Mouse (Mus musculus) liver, embryonic 15.5 days (tissue): ENCODE data around the gene Mpped2. TPM values are rescaled to one million over a fixed set of nuclear protein-coding genes. Genes with fewer than 3 reads are reported as not detected.

Experiments used
- ATAC-seq: fragments of 200-750 bp; cut with Nextera tagmentation; 2 replicates; pipeline ENCODE4 v1.8.0; 2017; ENCODE audit warnings: moderate number of reproducible peaks, mild to moderate bottlenecking, moderate library complexity; ENCODE audit not compliant: insufficient read depth
- H3K27ac ChIP-seq: fragments of 300-500 bp; sonication (generic); replicated peaks from 2 replicates; pipeline ENCODE4 v1.5.1; 2015; ENCODE audit warnings: mild to moderate bottlenecking, inconsistent platforms
- H3K27me3 ChIP-seq: fragments of 300-500 bp; sonication (generic); 2 replicates; pipeline ENCODE4 v1.6.1; 2015; ENCODE audit warnings: mild to moderate bottlenecking, inconsistent platforms
- H3K36me3 ChIP-seq: fragments of 300-500 bp; sonication (generic); replicated peaks from 2 replicates; pipeline ENCODE4 v1.6.1; 2015; ENCODE audit warnings: moderate library complexity, mild to moderate bottlenecking, inconsistent platforms
- H3K4me1 ChIP-seq: fragments of 300-500 bp; sonication (generic); replicated peaks from 2 replicates; pipeline ENCODE4 v1.6.1; 2015; ENCODE audit warnings: inconsistent platforms
- H3K4me2 ChIP-seq: fragments of 300-500 bp; sonication (generic); 2 replicates; pipeline ENCODE4 v1.6.1; 2015; ENCODE audit warnings: moderate library complexity, mild to moderate bottlenecking, inconsistent platforms
- H3K4me3 ChIP-seq: fragments of 300-500 bp; sonication (generic); replicated peaks from 2 replicates; pipeline ENCODE4 v1.5.1; 2015; ENCODE audit warnings: mild to moderate bottlenecking, inconsistent platforms
- H3K9ac ChIP-seq: fragments of 300-500 bp; sonication (generic); 2 replicates; pipeline ENCODE4 v1.6.1; 2015; ENCODE audit warnings: moderate library complexity, mild to moderate bottlenecking, inconsistent platforms
- H3K9me3 ChIP-seq: fragments of 300-500 bp; sonication (generic); replicated peaks from 2 replicates; pipeline ENCODE4 v1.6.1; 2016; ENCODE audit warnings: inconsistent platforms
- WGBS: fragments of 180-500 bp; shearing (Covaris S2); methylation state at CpG from one replicate; pipeline ENCODE4 v1.1.7; 2015; ENCODE audit warnings: mixed read lengths; ENCODE audit not compliant: insufficient replicate concordance; 5-methylcytosine and 5-hydroxymethylcytosine counted together
- polyA plus RNA-seq: library from polyadenylated mRNA; unstranded; fragments of >200 nt; fragmentation: Nextera tagmentation; extraction: Ambion mirVana; gene quantifications from 2 replicates; pipeline ENCODE4 v1.2.1, GENCODE M21; 2015

The Mpped2 gene
- 2.1 and 2.9 TPM in 2 replicates for polyA plus RNA-seq

DNA sequence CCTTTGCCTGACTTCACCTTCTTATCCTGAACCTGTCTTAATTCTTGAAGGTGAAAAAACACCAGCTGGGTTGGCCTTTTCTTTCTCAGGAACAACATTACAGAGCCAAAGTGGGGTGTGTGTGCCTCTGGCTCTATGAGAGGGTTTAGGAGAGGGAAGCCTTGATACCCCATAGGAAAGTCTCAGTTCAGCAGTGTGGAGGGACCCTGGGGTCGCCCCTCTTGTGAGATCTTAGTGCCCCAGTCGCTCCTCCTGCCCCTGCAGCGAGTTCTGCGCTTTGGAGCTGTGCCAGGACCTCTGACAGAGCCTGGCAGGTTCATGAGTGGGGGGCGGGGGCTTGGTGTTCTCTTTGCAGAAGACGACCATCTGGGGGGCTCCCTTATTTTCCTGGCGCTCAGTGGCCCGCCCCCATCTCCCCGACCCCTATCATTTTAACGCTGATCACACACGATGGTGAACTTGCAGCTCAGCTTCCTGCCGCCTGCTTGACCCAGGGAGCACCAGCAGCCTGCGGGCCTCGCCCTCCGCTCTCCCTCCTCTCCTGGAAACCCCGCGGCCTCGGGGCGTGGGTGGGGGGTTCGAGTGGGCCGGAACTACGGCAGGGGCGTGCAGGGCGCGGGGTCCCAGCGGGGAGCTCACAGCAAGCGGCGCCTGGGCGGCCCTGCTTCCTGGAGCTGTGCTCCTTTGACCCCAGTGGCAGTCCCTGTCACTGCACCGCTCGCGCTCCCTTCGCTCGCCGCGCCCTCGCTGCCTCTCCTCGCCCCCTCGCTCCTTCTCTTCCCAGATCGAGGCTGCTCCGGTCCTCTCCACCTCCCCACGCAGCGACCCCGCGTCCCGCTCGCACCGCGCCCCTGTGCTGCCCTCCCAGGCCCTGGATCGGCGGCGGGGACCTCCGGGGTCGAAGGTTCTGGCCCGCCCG, at the start of gene Mpped2:
Mpped2 (plus strand) TSS at position 487 of the 919 bp plus-strand sequence.
- peaks cover 70% of the 10 kb centered on the region for H3K27me3 ChIP-seq
- H3K27ac ChIP-seq, result no peak within 1 kb of the TSS
- H3K9ac ChIP-seq, result peak within 1 kb of the TSS; percentile 39; the same call in 1 of the 2 replicates
- peak within 1 kb of the TSS; percentile 81 for H3K4me2 ChIP-seq
- ATAC-seq, result peak; percentile 60
- H3K4me1 ChIP-seq, result peaks cover 15% of the 10 kb centered on the region; the same call in 1 of the 2 replicates
- WGBS, result under 1% methylated on average over 55 of the region's 56 CpGs
- no peaks in the 10 kb centered on the region for H3K9me3 ChIP-seq
- peak within 1 kb of the TSS; percentile 59 for H3K4me3 ChIP-seq
- no peaks in the 10 kb centered on the region for H3K36me3 ChIP-seq

DNA sequence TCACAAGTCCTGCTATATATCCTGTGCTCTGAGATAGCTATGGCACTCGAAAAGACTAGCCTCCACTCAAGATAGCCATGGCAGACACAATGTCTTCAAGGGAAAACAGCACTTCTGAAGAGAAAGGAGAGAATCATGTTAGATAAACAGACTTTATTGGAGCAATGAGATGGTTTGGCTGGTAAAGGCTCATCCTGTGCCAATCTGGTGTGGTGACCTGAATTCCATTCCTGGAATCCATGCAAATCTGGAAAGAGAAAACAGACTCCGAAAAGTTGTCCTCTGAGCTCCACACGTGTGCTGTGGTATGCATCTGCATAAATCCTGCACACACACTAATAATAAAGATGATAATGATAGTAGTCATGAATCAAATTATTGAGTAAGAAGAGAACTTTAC, 48.3 kb upstream of the Mpped2 start:
- Histone ChIP-seq H3K4me1 (no peaks in the 10 kb centered on the region), H3K27ac (no peak overlapping the region), H3K9me3 (no peaks in the 10 kb centered on the region), H3K36me3 (no peaks in the 10 kb centered on the region), H3K27me3 (no peaks in the 10 kb centered on the region), H3K4me3 (no peak overlapping the region), H3K9ac (no peak overlapping the region), H3K4me2 (no peak overlapping the region)
- WGBS, result 55% methylated on average over 3 of the region's 3 CpGs
- ATAC-seq, result no peak

DNA sequence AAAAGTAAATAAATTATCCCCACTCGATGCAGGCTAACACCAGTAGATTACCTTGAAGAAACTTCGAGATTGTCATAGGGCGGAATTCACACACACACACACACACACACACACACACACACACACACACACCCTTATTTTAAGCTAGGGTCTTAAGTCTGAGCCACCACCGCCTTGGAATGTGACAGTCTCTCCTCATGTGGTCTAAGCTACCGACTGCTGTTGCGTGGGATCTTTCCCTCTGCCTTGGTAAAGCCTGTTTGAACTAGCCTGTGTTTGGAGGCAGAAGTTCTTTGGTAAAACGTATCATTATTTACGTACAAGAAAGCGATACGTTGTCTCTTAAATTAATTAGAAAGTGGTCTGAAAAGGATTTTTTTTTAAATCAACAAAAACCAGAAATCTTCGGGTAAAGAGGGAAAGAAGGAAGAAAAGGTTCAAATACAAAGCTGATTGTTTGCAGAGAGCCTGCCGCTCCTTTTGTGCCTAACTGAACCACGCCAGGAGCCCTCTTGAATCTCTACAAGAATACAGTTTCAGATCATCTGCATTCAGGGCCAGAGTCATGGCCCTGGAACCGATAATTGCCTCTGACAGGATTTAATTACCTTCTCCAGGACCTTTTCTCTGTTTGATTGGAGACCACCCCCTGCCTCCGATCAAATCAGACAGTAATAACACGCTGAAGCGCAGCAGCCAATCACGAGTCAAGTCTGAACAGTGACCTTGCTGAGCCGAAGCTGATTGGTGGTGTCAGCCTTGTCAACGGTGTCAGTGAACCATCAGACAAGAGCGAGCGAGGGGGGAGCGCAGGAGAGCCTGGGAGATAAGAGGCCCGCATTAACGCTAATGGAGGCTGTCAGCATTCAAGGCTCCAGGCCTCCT, 43.1 kb upstream of the Mpped2 start:
- peak overlapping the region; percentile 74 for H3K4me2 ChIP-seq
- no peak overlapping the region for H3K27ac ChIP-seq
- WGBS, result 5% methylated on average over 25 of the region's 25 CpGs
- H3K9me3 ChIP-seq, result no peaks in the 10 kb centered on the region
- no peaks in the 10 kb centered on the region for H3K4me1 ChIP-seq
- peak; percentile 96 for ATAC-seq
- H3K27me3 ChIP-seq, result no peaks in the 10 kb centered on the region
- no peaks in the 10 kb centered on the region for H3K36me3 ChIP-seq
- H3K9ac ChIP-seq, result peak overlapping the region; percentile 11; the same call in 1 of the 2 replicates
- peak overlapping the region; percentile 54 for H3K4me3 ChIP-seq

DNA sequence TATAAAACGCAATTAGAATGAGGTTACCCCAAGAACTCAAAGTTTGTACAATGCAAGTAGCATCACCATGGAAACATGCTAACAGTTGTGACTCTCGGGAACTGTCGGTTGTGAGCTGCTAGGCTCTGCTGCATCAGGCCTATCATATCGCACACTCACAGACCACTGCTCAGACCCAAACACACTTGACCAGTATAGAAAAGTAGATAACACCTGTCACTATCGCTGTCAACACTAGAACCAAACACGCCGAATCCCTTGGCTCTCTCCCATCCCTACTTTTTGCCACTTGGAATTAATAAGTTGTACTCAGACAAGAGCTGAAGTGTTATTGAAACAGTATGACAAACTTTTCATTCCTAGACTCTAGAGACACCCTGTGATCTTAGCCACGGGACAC, 40.9 kb upstream of the Mpped2 start:
- Histone ChIP-seq H3K36me3 (no peaks in the 10 kb centered on the region), H3K9me3 (no peaks in the 10 kb centered on the region), H3K4me2 (no peak overlapping the region), H3K9ac (no peak overlapping the region), H3K4me1 (no peaks in the 10 kb centered on the region), H3K27me3 (no peaks in the 10 kb centered on the region), H3K27ac (no peak overlapping the region), H3K4me3 (no peak overlapping the region)
- WGBS, result 60% methylated on average over 8 of the region's 8 CpGs
- ATAC-seq, result no peak

DNA sequence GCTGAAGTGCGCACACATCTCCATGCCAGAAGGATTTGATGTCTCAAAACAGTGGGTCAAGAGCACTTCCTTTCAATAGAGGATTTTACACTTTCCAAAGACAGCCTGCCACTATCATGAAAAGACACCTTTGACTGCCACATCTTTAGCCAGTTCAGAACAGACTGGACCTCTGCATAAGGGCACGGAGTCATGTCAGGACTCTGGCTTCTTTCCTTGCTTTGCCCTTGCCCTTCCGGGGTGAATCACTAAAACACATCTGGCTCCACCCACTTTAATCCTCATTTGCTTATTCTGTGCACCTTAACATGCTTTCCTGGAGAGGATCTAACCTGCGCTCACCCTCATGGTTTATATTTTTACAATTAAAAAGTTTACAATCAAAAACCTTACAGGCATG, 40.3 kb upstream of the Mpped2 start:
- Histone ChIP-seq H3K4me2 (no peak overlapping the region), H3K9ac (no peak overlapping the region), H3K27ac (no peak overlapping the region), H3K36me3 (no peaks in the 10 kb centered on the region), H3K4me1 (no peaks in the 10 kb centered on the region), H3K9me3 (no peaks in the 10 kb centered on the region), H3K4me3 (no peak overlapping the region), H3K27me3 (no peaks in the 10 kb centered on the region)
- no peak for ATAC-seq
- WGBS, result 70% methylated on average over 4 of the region's 4 CpGs

DNA sequence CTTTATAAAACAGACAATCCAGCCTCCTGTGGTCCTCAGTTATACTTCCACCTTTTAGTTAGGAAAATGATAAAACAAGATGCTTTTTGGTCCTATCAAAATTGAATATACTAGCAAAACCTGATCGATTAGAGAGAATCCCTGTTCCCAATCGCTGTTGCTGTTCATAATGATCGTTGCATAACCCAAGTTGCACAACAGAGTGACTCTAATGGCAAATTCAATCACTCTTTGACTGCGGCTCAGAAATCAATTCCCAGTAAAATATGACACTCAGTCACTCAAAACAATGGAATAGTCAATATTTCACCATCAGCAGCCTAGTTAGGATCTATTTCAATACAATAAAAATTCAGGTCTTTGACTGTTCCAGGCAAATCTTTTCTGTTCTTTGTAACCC, 39.8 kb upstream of the Mpped2 start:
- 71% methylated on average over 4 of the region's 4 CpGs for WGBS
- Histone ChIP-seq H3K9ac (no peak overlapping the region), H3K4me2 (no peak overlapping the region), H3K9me3 (no peaks in the 10 kb centered on the region), H3K36me3 (no peaks in the 10 kb centered on the region), H3K27me3 (no peaks in the 10 kb centered on the region), H3K4me1 (no peaks in the 10 kb centered on the region), H3K27ac (no peak overlapping the region), H3K4me3 (no peak overlapping the region)
- ATAC-seq, result no peak

DNA sequence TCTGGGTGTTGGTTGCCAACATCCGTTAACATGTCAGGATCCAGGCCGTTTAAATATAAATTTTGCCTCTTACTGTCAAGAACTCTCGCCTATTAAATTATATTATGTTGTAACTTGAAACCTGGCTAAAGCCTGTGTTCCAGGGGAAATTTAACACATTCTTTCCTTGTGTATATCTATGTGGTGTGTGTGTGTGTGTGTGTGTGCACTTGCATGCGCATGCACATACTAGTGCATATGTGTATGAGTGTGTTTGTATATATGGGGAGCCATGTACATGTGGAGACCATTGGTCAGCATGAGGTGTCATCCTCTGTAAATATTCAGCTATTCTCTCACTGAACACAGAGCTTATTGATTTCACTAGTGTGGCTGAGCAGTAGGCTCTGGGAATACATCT, 37.8 kb upstream of the Mpped2 start:
- no peak overlapping the region for H3K9ac ChIP-seq
- no peak overlapping the region for H3K4me2 ChIP-seq
- no peak overlapping the region for H3K27ac ChIP-seq
- H3K9me3 ChIP-seq, result no peaks in the 10 kb centered on the region
- ATAC-seq, result no peak
- H3K4me1 ChIP-seq, result no peaks in the 10 kb centered on the region
- WGBS, result 68% methylated on average over 4 of the region's 4 CpGs
- no peak overlapping the region for H3K4me3 ChIP-seq
- no peaks in the 10 kb centered on the region for H3K36me3 ChIP-seq
- H3K27me3 ChIP-seq, result no peaks in the 10 kb centered on the region

DNA sequence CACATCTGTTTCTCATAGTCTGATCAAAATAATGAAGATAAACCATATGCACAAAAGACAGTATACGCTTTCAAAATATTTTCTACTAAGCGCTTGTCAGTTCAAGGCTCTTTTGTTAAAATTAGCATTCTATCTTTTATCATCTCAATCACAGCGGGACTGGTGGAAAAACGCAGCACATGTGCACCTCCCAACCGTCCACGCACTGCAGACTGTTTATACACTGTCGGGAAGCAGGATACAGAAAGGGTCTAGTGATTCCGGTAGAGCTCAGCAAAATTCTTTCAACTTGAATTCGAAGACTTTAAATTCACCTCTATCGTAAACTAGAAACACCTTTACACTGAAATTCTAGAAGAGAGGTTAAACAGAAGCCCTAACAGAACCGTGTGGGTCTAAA, 27.8 kb upstream of the Mpped2 start:
- Histone ChIP-seq H3K27me3 (no peaks in the 10 kb centered on the region), H3K27ac (no peak overlapping the region), H3K4me1 (no peaks in the 10 kb centered on the region), H3K4me3 (no peak overlapping the region), H3K36me3 (no peaks in the 10 kb centered on the region), H3K9ac (no peak overlapping the region), H3K4me2 (no peak overlapping the region), H3K9me3 (no peaks in the 10 kb centered on the region)
- no peak for ATAC-seq
- WGBS, result 60% methylated on average over 11 of the region's 11 CpGs

DNA sequence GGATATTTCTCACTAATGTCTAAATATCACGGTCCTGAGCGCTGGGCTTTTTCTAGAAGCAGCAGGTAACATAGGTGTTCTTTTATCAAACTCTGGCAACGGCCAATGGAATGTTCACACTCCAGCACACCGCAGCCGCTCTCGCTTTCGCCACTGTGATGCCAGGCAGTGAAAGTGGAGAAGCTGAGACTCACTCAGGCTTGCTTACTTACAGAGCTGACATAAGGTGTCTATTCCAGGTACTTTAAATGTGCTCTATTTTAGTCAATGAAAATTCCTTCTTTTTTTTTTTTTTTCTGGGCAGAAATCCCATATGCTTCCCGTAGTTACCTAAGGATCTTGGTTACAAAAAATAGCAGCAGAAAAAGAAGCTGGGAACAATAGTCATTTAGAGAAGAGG, 18.8 kb upstream of the Mpped2 start:
- Histone ChIP-seq H3K9me3 (no peaks in the 10 kb centered on the region), H3K27me3 (no peaks in the 10 kb centered on the region), H3K4me2 (no peak overlapping the region), H3K27ac (no peak overlapping the region), H3K4me3 (no peak overlapping the region), H3K4me1 (no peaks in the 10 kb centered on the region), H3K9ac (no peak overlapping the region), H3K36me3 (no peaks in the 10 kb centered on the region)
- 74% methylated on average over 8 of the region's 8 CpGs for WGBS
- ATAC-seq, result no peak

DNA sequence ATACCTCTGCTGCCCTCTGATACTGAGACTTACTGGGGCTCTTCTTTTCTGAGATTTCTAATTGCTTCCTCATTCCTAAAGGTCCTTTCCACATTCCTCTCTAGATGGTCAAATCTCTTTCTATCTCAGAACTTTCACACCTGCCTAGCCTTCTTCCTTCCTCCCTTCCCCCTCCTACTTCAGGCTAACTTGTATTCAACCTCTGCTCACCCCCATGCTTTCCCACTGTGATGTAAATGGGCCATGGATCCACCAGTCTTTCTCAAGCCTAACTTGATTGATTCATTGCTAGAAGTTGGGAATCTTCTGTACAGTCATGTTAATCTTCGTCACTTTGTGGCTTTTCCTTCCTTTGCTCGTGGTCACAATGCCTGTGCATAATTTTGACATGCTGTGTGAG, 15.6 kb upstream of the Mpped2 start:
- Histone ChIP-seq H3K36me3 (no peaks in the 10 kb centered on the region), H3K9me3 (no peaks in the 10 kb centered on the region), H3K4me1 (no peaks in the 10 kb centered on the region), H3K27me3 (no peaks in the 10 kb centered on the region), H3K4me2 (no peak overlapping the region), H3K27ac (no peak overlapping the region), H3K9ac (no peak overlapping the region), H3K4me3 (no peak overlapping the region)
- 22% methylated on average over 2 of the region's 2 CpGs for WGBS
- ATAC-seq, result no peak
